Mouse (Mus musculus) intestine, postnatal 0 days (tissue): ENCODE measurements around the gene Mctp1. TPM values are rescaled to one million over a fixed set of nuclear protein-coding genes. Genes with fewer than 3 reads are reported as not detected.
A peak's percentile ranks its signal among the peaks of the same experiment; 100 is the strongest.

Source experiments
- ATAC-seq: fragments of 200-750 bp; cut with Nextera tagmentation; 2 replicates; pipeline ENCODE4 v1.8.0; 2017; ENCODE audit warnings: mild to moderate bottlenecking, moderate TSS enrichment, moderate library complexity
- H3K27ac ChIP-seq: fragments of 300-500 bp; sonication (generic); 2 replicates; pipeline ENCODE4 v1.5.1; 2014; ENCODE audit warnings: mild to moderate bottlenecking, low read depth, low read length, moderate library complexity
- H3K27me3 ChIP-seq: fragments of 300-500 bp; sonication (generic); replicated peaks from 2 replicates; pipeline ENCODE4 v1.6.1; 2014; ENCODE audit warnings: low read length, mixed read lengths; ENCODE audit not compliant: control insufficient read depth, insufficient read depth
- H3K36me3 ChIP-seq: fragments of 300-500 bp; sonication (generic); 2 replicates; pipeline ENCODE4 v1.6.1; 2014; ENCODE audit warnings: mild to moderate bottlenecking, moderate library complexity; ENCODE audit not compliant: control insufficient read depth, insufficient read depth
- H3K4me1 ChIP-seq: fragments of 300-500 bp; sonication (generic); replicated peaks from 2 replicates; pipeline ENCODE4 v1.6.1; 2014; ENCODE audit warnings: antibody characterized with exemption, low read length, mixed read lengths; ENCODE audit not compliant: control insufficient read depth, insufficient read depth
- H3K4me2 ChIP-seq: fragments of 300-500 bp; sonication (generic); replicated peaks from 2 replicates; pipeline ENCODE4 v1.6.1; 2014; ENCODE audit warnings: low read depth, mild to moderate bottlenecking, moderate library complexity
- H3K4me3 ChIP-seq: fragments of 300-500 bp; sonication (generic); 2 replicates; pipeline ENCODE4 v1.5.1; 2014; ENCODE audit warnings: low read depth, low read length
- H3K9ac ChIP-seq: fragments of 300-500 bp; sonication (generic); 2 replicates; pipeline ENCODE4 v1.6.1; 2014; ENCODE audit warnings: mild to moderate bottlenecking, low read depth, low read length
- H3K9me3 ChIP-seq: fragments of 300-500 bp; sonication (generic); 2 replicates; pipeline ENCODE4 v1.6.1; 2016; ENCODE audit warnings: mixed run types; ENCODE audit not compliant: control insufficient read depth
- CTCF ChIP-seq: sonication (generic); IDR thresholded peaks from 2 replicates; pipeline ENCODE4 v1.5.1; 2016; ENCODE audit warnings: low read depth, mild to moderate bottlenecking, control low read depth, antibody characterized with exemption, moderate library complexity
- WGBS: fragments of 180-500 bp; shearing (Covaris S2); extraction: QIAGEN DNeasy Blood & Tissue Kit; methylation state at CpG from one replicate; pipeline ENCODE4 v1.1.7; 2014; 5-methylcytosine and 5-hydroxymethylcytosine counted together
- polyA plus RNA-seq: library from polyadenylated mRNA; unstranded; fragments of >200 nt; fragmentation: Nextera tagmentation; extraction: Ambion mirVana; gene quantifications from 2 replicates; pipeline ENCODE4 v1.2.1, GENCODE M21; 2015

Gene Mctp1
- polyA plus RNA-seq, 1 experiment from 2014 or later, result 1.2 TPM

GRCm38 (mm10) chr13:76689349-76689748, 305.0 kb downstream of the Mctp1 start:
- no peak for TF ChIP-seq CTCF

GRCm38 (mm10) chr13:76690143-76690542, 305.8 kb downstream of the Mctp1 start:
- Histone ChIP-seq H3K4me2 (no peak overlapping the region), H3K9me3 (no peaks in the 10 kb centered on the region), H3K36me3 (no peaks in the 10 kb centered on the region), H3K9ac (no peak overlapping the region), H3K27ac (no peak overlapping the region), H3K4me3 (no peak overlapping the region), H3K27me3 (no peaks in the 10 kb centered on the region), H3K4me1 (no peaks in the 10 kb centered on the region)
- no peak for ATAC-seq
- no peak for TF ChIP-seq CTCF

More at GRCm38 (mm10) chr13:76689349-76689748, 305.0 kb downstream of the Mctp1 start:
- no peaks in the 10 kb centered on the region for H3K36me3 ChIP-seq
- 85% methylated on average over 2 of the region's 2 CpGs for WGBS
- no peaks in the 10 kb centered on the region for H3K27me3 ChIP-seq
- H3K4me1 ChIP-seq, result no peaks in the 10 kb centered on the region
- H3K27ac ChIP-seq, result no peak overlapping the region
- no peak overlapping the region for H3K4me3 ChIP-seq
- ATAC-seq, result no peak
- H3K4me2 ChIP-seq, result no peak overlapping the region
- no peak overlapping the region for H3K9ac ChIP-seq
- no peaks in the 10 kb centered on the region for H3K9me3 ChIP-seq

- ATAC-seq, result no peak
- H3K36me3 ChIP-seq, result no peaks in the 10 kb centered on the region
- no peak overlapping the region for H3K27ac ChIP-seq
- 60% methylated on average over 1 of the region's 1 CpGs for WGBS
- H3K4me1 ChIP-seq, result no peaks in the 10 kb centered on the region
- no peaks in the 10 kb centered on the region for H3K9me3 ChIP-seq
- TF ChIP-seq CTCF, result no peak
- no peak overlapping the region for H3K4me2 ChIP-seq
- H3K9ac ChIP-seq, result no peak overlapping the region
- H3K27me3 ChIP-seq, result no peaks in the 10 kb centered on the region
- H3K4me3 ChIP-seq, result no peak overlapping the region
Measured at GRCm38 (mm10) chr13:76690697-76691096, 306.4 kb downstream of the Mctp1 start.

GRCm38 (mm10) chr13:76734013-76734412, 349.7 kb downstream of the Mctp1 start:
- Histone ChIP-seq H3K4me3 (no peak overlapping the region), H3K9me3 (no peaks in the 10 kb centered on the region), H3K27ac (no peak overlapping the region), H3K9ac (no peak overlapping the region), H3K4me2 (no peak overlapping the region), H3K27me3 (no peaks in the 10 kb centered on the region), H3K4me1 (no peaks in the 10 kb centered on the region), H3K36me3 (no peaks in the 10 kb centered on the region)
- TF ChIP-seq CTCF, result no peak
- ATAC-seq, result no peak

- Histone ChIP-seq H3K4me2 (no peak overlapping the region), H3K27ac (no peak overlapping the region), H3K4me3 (no peak overlapping the region), H3K4me1 (no peaks in the 10 kb centered on the region), H3K27me3 (no peaks in the 10 kb centered on the region), H3K9me3 (no peaks in the 10 kb centered on the region), H3K36me3 (no peaks in the 10 kb centered on the region), H3K9ac (no peak overlapping the region)
- ATAC-seq, result no peak
- 68% methylated on average over 4 of the region's 4 CpGs for WGBS
- TF ChIP-seq CTCF, result no peak
Measured at GRCm38 (mm10) chr13:76750663-76751429, 366.5 kb downstream of the Mctp1 start.

- ATAC-seq, result no peak
- 29% methylated on average over 6 of the region's 6 CpGs for WGBS
Measured at GRCm38 (mm10) chr13:76759832-76760490, 375.6 kb downstream of the Mctp1 start.

More at GRCm38 (mm10) chr13:76759832-76760490, 375.6 kb downstream of the Mctp1 start:
- H3K36me3 ChIP-seq, result no peaks in the 10 kb centered on the region
- no peaks in the 10 kb centered on the region for H3K4me1 ChIP-seq
- no peak overlapping the region for H3K9ac ChIP-seq
- no peak overlapping the region for H3K4me3 ChIP-seq
- peak; percentile 81 for TF ChIP-seq CTCF
- H3K4me2 ChIP-seq, result no peak overlapping the region
- no peaks in the 10 kb centered on the region for H3K9me3 ChIP-seq
- no peak overlapping the region for H3K27ac ChIP-seq
- no peaks in the 10 kb centered on the region for H3K27me3 ChIP-seq
